Mouse (Mus musculus): ENCODE results near the gene 1700016C15Rik. TPM values are rescaled to one million over a fixed set of nuclear protein-coding genes. Genes with fewer than 3 reads are reported as not detected.

The 1700016C15Rik gene
- polyA plus RNA-seq, 1 experiment from 2014 or later = not detected

GRCm38 (mm10) chr1:177703147-177703807, 26.3 kb upstream of the 1700016C15Rik start:
- WGBS = 48% methylated on average over 6 of the region's 6 CpGs
- Histone ChIP-seq H3K4me2 (peak overlapping the region; percentile 82), H3K4me1 (replicated peaks) (peaks cover 8% of the 10 kb centered on the region), H3K27me3 (no peaks in the 10 kb centered on the region), H3K4me3 (peak overlapping the region; percentile 44; the same call in 1 of the 2 replicates), H3K27ac (replicated peaks) (0 out of 2 replicates have a peak overlapping the region, but pooled peaks have one; percentile 23), H3K9me3 (no peaks in the 10 kb centered on the region), H3K36me3 (no peaks in the 10 kb centered on the region), H3K9ac (peak overlapping the region; percentile 67; the same call in 1 of the 2 replicates)
- peak; percentile 13; the same call in 1 of the 2 replicates for ATAC-seq (ENCODE audit: low read depth)

GRCm38 (mm10) chr1:177705204-177705603, 24.4 kb upstream of the 1700016C15Rik start:
- Histone ChIP-seq H3K4me1 (replicated peaks) (peaks cover 8% of the 10 kb centered on the region), H3K36me3 (no peaks in the 10 kb centered on the region), H3K9ac (no peak overlapping the region), H3K27me3 (no peaks in the 10 kb centered on the region), H3K4me3 (no peak overlapping the region), H3K9me3 (peaks cover 8% of the 10 kb centered on the region), H3K27ac (replicated peaks) (no peak overlapping the region), H3K4me2 (no peak overlapping the region)
- WGBS = 53% methylated on average over 2 of the region's 2 CpGs
- ATAC-seq (ENCODE audit: low read depth) = no peak

GRCm38 (mm10) chr1:177707571-177707970, 22.0 kb upstream of the 1700016C15Rik start:
- Histone ChIP-seq H3K4me1 (replicated peaks) (peaks cover 3% of the 10 kb centered on the region), H3K9me3 (peaks cover 8% of the 10 kb centered on the region), H3K4me3 (no peak overlapping the region), H3K4me2 (no peak overlapping the region), H3K9ac (no peak overlapping the region), H3K27me3 (no peaks in the 10 kb centered on the region), H3K27ac (replicated peaks) (no peak overlapping the region), H3K36me3 (no peaks in the 10 kb centered on the region)
- 92% methylated on average over 1 of the region's 1 CpGs for WGBS
- no peak for ATAC-seq (ENCODE audit: low read depth)

GRCm38 (mm10) chr1:177708583-177709055, 21.0 kb upstream of the 1700016C15Rik start:
- H3K4me2 ChIP-seq = no peak overlapping the region
- H3K27ac ChIP-seq (replicated peaks) = no peak overlapping the region
- WGBS = 64% methylated on average over 4 of the region's 4 CpGs
- no peaks in the 10 kb centered on the region for H3K27me3 ChIP-seq
- H3K4me3 ChIP-seq = no peak overlapping the region
- H3K9ac ChIP-seq = no peak overlapping the region
- peaks cover 8% of the 10 kb centered on the region for H3K9me3 ChIP-seq
- H3K4me1 ChIP-seq (replicated peaks) = no peaks in the 10 kb centered on the region
- no peak for ATAC-seq (ENCODE audit: low read depth)
- H3K36me3 ChIP-seq = no peaks in the 10 kb centered on the region

- 64% methylated on average over 2 of the region's 2 CpGs for WGBS
- no peak overlapping the region for H3K27ac ChIP-seq (replicated peaks)
- no peak for ATAC-seq (ENCODE audit: low read depth)
- peaks cover 8% of the 10 kb centered on the region for H3K9me3 ChIP-seq
- H3K4me1 ChIP-seq (replicated peaks) = no peaks in the 10 kb centered on the region
- H3K36me3 ChIP-seq = no peaks in the 10 kb centered on the region
- H3K4me2 ChIP-seq = no peak overlapping the region
- H3K27me3 ChIP-seq = no peaks in the 10 kb centered on the region
- no peak overlapping the region for H3K4me3 ChIP-seq
- no peak overlapping the region for H3K9ac ChIP-seq
These were observed 18.6 kb upstream of the 1700016C15Rik start for GRCm38 (mm10) chr1:177711000-177711399.

- H3K4me3 ChIP-seq = no peak overlapping the region
- ATAC-seq (ENCODE audit: low read depth) = no peak
- 88% methylated on average over 2 of the region's 2 CpGs for WGBS
These were observed 18.2 kb upstream of the 1700016C15Rik start for GRCm38 (mm10) chr1:177711418-177711817.

GRCm38 (mm10) chr1:177713635-177714396, 15.8 kb upstream of the 1700016C15Rik start:
- whole genome bisulfite sequencing = 86% methylated on average over 3 of the region's 3 CpGs
- no peak for ATAC-seq (ENCODE audit: low read depth)

More at GRCm38 (mm10) chr1:177711418-177711817, 18.2 kb upstream of the 1700016C15Rik start:
- peaks cover 8% of the 10 kb centered on the region for H3K9me3 ChIP-seq
- H3K27ac ChIP-seq (replicated peaks) = no peak overlapping the region
- no peaks in the 10 kb centered on the region for H3K4me1 ChIP-seq (replicated peaks)
- H3K4me2 ChIP-seq = no peak overlapping the region
- H3K36me3 ChIP-seq = no peaks in the 10 kb centered on the region
- H3K27me3 ChIP-seq = no peaks in the 10 kb centered on the region
- no peak overlapping the region for H3K9ac ChIP-seq

GRCm38 (mm10) chr1:177714397-177715012, 15.1 kb upstream of the 1700016C15Rik start:
- no peak overlapping the region for H3K4me3 ChIP-seq
- H3K9me3 ChIP-seq = peaks cover 7% of the 10 kb centered on the region
- ATAC-seq (ENCODE audit: low read depth) = no peak
- H3K27ac ChIP-seq (replicated peaks) = no peak overlapping the region
- no peaks in the 10 kb centered on the region for H3K27me3 ChIP-seq
- H3K9ac ChIP-seq = no peak overlapping the region
- peaks cover 11% of the 10 kb centered on the region for H3K4me1 ChIP-seq (replicated peaks)
- H3K36me3 ChIP-seq = no peaks in the 10 kb centered on the region
- no peak overlapping the region for H3K4me2 ChIP-seq
- WGBS = 90% methylated on average over 5 of the region's 5 CpGs

More at GRCm38 (mm10) chr1:177713635-177714396, 15.8 kb upstream of the 1700016C15Rik start:
- Histone ChIP-seq H3K27ac (replicated peaks) (no peak overlapping the region), H3K9me3 (peaks cover 8% of the 10 kb centered on the region), H3K4me1 (replicated peaks) (peaks cover 6% of the 10 kb centered on the region), H3K4me2 (no peak overlapping the region), H3K36me3 (no peaks in the 10 kb centered on the region), H3K4me3 (no peak overlapping the region), H3K9ac (no peak overlapping the region), H3K27me3 (no peaks in the 10 kb centered on the region)

GRCm38 (mm10) chr1:177716448-177716847, 13.2 kb upstream of the 1700016C15Rik start:
- Histone ChIP-seq H3K4me2 (no peak overlapping the region), H3K27me3 (no peaks in the 10 kb centered on the region), H3K36me3 (no peaks in the 10 kb centered on the region), H3K27ac (replicated peaks) (no peak overlapping the region), H3K4me1 (replicated peaks) (peaks cover 11% of the 10 kb centered on the region), H3K4me3 (no peak overlapping the region), H3K9ac (no peak overlapping the region), H3K9me3 (no peaks in the 10 kb centered on the region)
- WGBS = 81% methylated on average over 3 of the region's 3 CpGs
- ATAC-seq (ENCODE audit: low read depth) = no peak

- Histone ChIP-seq H3K27me3 (no peaks in the 10 kb centered on the region), H3K4me2 (no peak overlapping the region), H3K4me1 (replicated peaks) (peaks cover 11% of the 10 kb centered on the region), H3K9me3 (no peaks in the 10 kb centered on the region), H3K4me3 (no peak overlapping the region), H3K36me3 (no peaks in the 10 kb centered on the region), H3K27ac (replicated peaks) (no peak overlapping the region), H3K9ac (no peak overlapping the region)
- ATAC-seq (ENCODE audit: low read depth) = no peak
- WGBS = 80% methylated on average over 7 of the region's 7 CpGs
These were observed 12.4 kb upstream of the 1700016C15Rik start for GRCm38 (mm10) chr1:177717057-177717835.

- Histone ChIP-seq H3K27ac (replicated peaks) (no peak overlapping the region), H3K4me1 (replicated peaks) (peaks cover 11% of the 10 kb centered on the region), H3K9ac (no peak overlapping the region), H3K4me3 (no peak overlapping the region), H3K36me3 (no peaks in the 10 kb centered on the region), H3K9me3 (no peaks in the 10 kb centered on the region), H3K27me3 (no peaks in the 10 kb centered on the region), H3K4me2 (no peak overlapping the region)
- WGBS = 16% methylated on average over 11 of the region's 11 CpGs
- peak; percentile 23; the same call in 1 of the 2 replicates for ATAC-seq (ENCODE audit: low read depth)
These were observed 11.1 kb upstream of the 1700016C15Rik start for GRCm38 (mm10) chr1:177718340-177719028.

All from neural tube, embryonic 13.5 days (tissue).